Mouse (Mus musculus) hindbrain, embryonic 16.5 days (tissue): Measurements from ENCODE around the gene Nsg1. TPM values are rescaled to one million over a fixed set of nuclear protein-coding genes. Genes with fewer than 3 reads are reported as not detected.

Experiments
- ATAC-seq: fragments of 200-750 bp; cut with Nextera tagmentation; 2 replicates; pipeline ENCODE4 v1.8.0; 2017; ENCODE audit warnings: moderate TSS enrichment, moderate library complexity
- H3K27ac ChIP-seq: fragments of 300-500 bp; sonication (generic); 2 replicates; pipeline ENCODE4 v1.5.1; 2014; ENCODE audit warnings: low read depth, mild to moderate bottlenecking, control low read depth, low read length, moderate library complexity
- H3K27me3 ChIP-seq: fragments of 300-500 bp; sonication (generic); replicated peaks from 2 replicates; pipeline ENCODE4 v1.6.1; 2014; ENCODE audit warnings: low read length; ENCODE audit not compliant: control insufficient read depth, insufficient read depth
- H3K36me3 ChIP-seq: fragments of 300-500 bp; sonication (generic); 2 replicates; pipeline ENCODE4 v1.6.1; 2014; ENCODE audit warnings: mild to moderate bottlenecking, low read length, moderate library complexity, mixed read lengths; ENCODE audit not compliant: control insufficient read depth, insufficient read depth
- H3K4me1 ChIP-seq: fragments of 300-500 bp; sonication (generic); 2 replicates; pipeline ENCODE4 v1.6.1; 2014; ENCODE audit warnings: low read depth, low read length; ENCODE audit not compliant: control insufficient read depth, insufficient read depth
- H3K4me2 ChIP-seq: fragments of 300-500 bp; sonication (generic); 2 replicates; pipeline ENCODE4 v1.6.1; 2014; ENCODE audit warnings: mild to moderate bottlenecking, low read length, control low read depth, moderate library complexity
- H3K4me3 ChIP-seq: fragments of 300-500 bp; sonication (generic); 2 replicates; pipeline ENCODE4 v1.5.1; 2014; ENCODE audit warnings: mild to moderate bottlenecking, low read length, control low read depth, moderate library complexity
- H3K9ac ChIP-seq: fragments of 300-500 bp; sonication (generic); 2 replicates; pipeline ENCODE4 v1.6.1; 2014; ENCODE audit warnings: low read depth, mild to moderate bottlenecking, control low read depth, low read length, moderate library complexity
- H3K9me3 ChIP-seq: fragments of 300-500 bp; sonication (generic); 2 replicates; pipeline ENCODE4 v1.6.1; 2014; ENCODE audit warnings: mild to moderate bottlenecking, low read length, moderate library complexity; ENCODE audit not compliant: control insufficient read depth
- WGBS: fragments of 180-500 bp; shearing (Covaris S2); extraction: QIAGEN DNeasy Blood & Tissue Kit; methylation state at CpG from one replicate; pipeline ENCODE4 v1.1.7; 2014; 5-methylcytosine and 5-hydroxymethylcytosine counted together
- polyA plus RNA-seq: library from polyadenylated mRNA; unstranded; fragments of >200 nt; fragmentation: Nextera tagmentation; extraction: Ambion mirVana; gene quantifications from 2 replicates; pipeline ENCODE4 v1.2.1, GENCODE M21; 2015

Gene Nsg1
- polyA plus RNA-seq, 1 experiment from 2014 or later = 1,654 TPM

DNA sequence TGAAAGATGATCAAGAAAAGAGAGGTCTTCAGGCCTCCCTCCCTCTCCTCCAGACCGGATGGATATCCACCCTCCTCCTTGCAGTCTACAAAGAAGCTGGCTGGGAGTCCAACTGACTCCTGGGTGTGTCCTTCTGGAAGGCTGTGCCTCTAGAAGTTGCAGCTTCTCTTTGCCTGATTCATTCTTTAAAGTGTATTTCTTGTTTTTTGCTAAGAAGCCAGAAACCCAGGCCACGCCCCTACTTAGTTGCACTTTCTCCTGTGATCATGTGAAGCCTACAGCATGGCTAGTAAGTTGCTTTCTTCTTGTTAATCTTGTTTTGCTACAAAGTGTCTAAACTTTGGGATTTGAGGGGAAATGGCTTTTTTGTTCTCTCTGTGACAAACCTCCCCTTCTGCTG, 27.3 kb upstream of the Nsg1 start:
- Histone ChIP-seq H3K9ac (no peak overlapping the region), H3K36me3 (no peaks in the 10 kb centered on the region), H3K4me1 (no peaks in the 10 kb centered on the region), H3K4me3 (no peak overlapping the region), H3K27me3 (no peaks in the 10 kb centered on the region), H3K27ac (no peak overlapping the region), H3K4me2 (no peak overlapping the region), H3K9me3 (no peaks in the 10 kb centered on the region)
- no peak for ATAC-seq
- 95% methylated on average over 2 of the region's 2 CpGs for WGBS

DNA sequence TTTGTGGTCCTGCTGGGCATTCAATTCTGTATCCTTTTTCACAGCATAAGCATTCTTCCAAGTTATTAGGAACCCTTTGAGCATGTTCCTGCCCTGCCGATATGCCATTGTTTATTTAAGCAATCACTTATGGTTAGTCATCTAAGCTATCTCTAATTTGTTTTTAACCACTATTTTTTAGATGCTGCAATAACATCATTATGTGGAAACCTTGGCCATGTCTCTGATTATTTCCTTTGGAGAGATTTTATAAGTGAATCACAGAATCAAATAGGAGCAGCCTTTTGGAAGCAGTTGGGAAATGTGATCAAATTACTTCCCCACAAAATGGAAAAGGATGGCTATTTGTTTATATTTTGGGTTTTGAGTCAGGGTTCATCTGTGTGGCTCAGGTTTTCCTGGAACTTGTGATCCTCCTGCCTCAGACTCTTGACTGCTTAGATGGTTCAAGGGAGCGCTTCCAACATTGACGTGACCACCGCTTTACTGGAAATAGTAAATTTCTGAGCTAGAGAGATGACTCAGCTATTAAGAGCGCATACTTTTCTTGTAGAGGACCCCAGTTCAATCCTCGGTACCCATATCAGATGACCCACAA, 25.1 kb upstream of the Nsg1 start:
- H3K36me3 ChIP-seq = no peaks in the 10 kb centered on the region
- H3K4me3 ChIP-seq = no peak overlapping the region
- H3K4me1 ChIP-seq = no peaks in the 10 kb centered on the region
- H3K9ac ChIP-seq = no peak overlapping the region
- no peak overlapping the region for H3K27ac ChIP-seq
- H3K4me2 ChIP-seq = no peak overlapping the region
- WGBS = 87% methylated on average over 6 of the region's 6 CpGs
- no peak for ATAC-seq
- no peaks in the 10 kb centered on the region for H3K27me3 ChIP-seq
- H3K9me3 ChIP-seq = no peaks in the 10 kb centered on the region

DNA sequence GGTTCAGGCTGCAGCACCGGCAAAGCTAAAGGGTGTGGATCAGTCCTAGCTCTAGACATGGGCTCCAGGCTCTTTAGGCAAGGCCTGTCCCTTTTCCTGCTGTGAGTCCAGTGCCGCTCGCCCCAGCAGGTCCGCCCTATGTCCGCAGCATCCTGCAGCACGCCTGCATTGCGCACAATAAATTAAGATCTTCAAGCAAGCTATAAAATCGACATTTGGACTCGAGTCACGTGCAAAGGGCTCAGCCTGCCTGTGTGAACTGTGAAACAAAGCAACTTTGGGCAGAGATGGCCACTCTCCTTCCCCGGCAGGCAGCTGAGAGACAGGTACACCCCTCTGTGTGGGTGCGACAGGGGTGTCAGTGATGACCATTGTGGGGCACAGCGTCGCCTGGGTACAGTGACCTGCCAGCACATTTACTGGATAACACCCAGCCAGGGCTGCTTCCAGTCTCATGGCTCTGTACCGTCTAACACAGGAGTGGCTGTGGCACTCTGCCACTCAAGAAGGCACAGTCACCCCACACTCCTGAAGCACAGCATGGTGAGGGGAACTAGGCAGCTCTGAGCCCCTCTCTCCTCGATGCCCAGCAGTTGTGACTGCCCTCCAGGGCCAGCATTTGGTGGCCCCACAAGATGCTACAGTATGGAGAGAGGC, 14.7 kb upstream of the Nsg1 start:
- ATAC-seq = no peak
- Histone ChIP-seq H3K27me3 (no peaks in the 10 kb centered on the region), H3K4me2 (no peak overlapping the region), H3K27ac (no peak overlapping the region), H3K9me3 (no peaks in the 10 kb centered on the region; the same call in 1 of the 2 replicates), H3K36me3 (no peaks in the 10 kb centered on the region), H3K4me3 (no peak overlapping the region), H3K9ac (no peak overlapping the region), H3K4me1 (no peaks in the 10 kb centered on the region)
- WGBS = 79% methylated on average over 16 of the region's 16 CpGs

DNA sequence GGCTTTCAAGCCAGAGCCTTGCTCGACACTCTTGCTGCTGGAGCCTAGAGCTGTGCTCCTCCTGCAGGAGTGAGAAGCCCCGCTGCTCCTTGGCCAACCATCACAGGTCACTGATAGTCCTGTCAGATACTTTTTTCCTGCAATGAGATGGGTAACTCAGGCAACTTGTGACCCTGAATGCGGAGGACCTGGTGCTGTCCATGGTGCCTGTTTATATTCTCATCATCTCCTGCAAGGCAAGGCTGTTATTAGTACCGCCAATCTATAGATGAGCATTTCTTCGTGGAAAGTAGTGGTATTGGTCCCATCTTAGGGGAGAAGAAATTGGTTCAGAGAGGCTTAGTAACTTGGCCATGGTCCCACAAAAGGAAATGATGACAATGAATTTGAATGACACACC, 14.1 kb upstream of the Nsg1 start:
- no peaks in the 10 kb centered on the region; the same call in 1 of the 2 replicates for H3K9me3 ChIP-seq
- no peaks in the 10 kb centered on the region for H3K27me3 ChIP-seq
- H3K4me3 ChIP-seq = no peak overlapping the region
- no peak overlapping the region for H3K9ac ChIP-seq
- no peaks in the 10 kb centered on the region for H3K4me1 ChIP-seq
- 66% methylated on average over 5 of the region's 5 CpGs for WGBS
- H3K27ac ChIP-seq = no peak overlapping the region
- no peak for ATAC-seq
- H3K4me2 ChIP-seq = no peak overlapping the region
- no peaks in the 10 kb centered on the region for H3K36me3 ChIP-seq

DNA sequence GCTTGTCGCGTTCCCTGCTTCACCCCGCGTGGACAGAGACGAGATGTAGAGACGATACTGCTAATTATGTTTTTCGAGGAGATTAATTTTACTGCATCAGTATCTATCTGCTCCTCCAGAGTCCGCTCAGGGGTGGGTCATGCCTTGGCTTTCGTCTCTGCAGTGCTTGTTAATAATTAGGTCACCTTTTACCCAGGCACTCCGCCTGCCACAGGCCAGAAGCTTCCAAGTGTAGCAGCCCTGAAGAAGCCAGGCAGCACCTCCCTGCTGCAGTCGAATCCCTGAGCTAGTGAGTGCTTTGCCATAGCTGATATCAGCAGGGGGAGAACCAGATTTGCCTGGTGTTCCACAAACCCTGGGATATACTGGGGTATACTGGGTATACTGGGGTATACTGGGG, 8.8 kb upstream of the Nsg1 start:
- no peak overlapping the region for H3K27ac ChIP-seq
- peak overlapping the region; percentile 35; the same call in 1 of the 2 replicates for H3K9ac ChIP-seq
- no peaks in the 10 kb centered on the region for H3K4me1 ChIP-seq
- H3K27me3 ChIP-seq = no peaks in the 10 kb centered on the region
- H3K36me3 ChIP-seq = no peaks in the 10 kb centered on the region
- H3K4me2 ChIP-seq = no peak overlapping the region
- H3K4me3 ChIP-seq = no peak overlapping the region
- peak; percentile 40; the same call in 1 of the 2 replicates for ATAC-seq
- no peaks in the 10 kb centered on the region; the same call in 1 of the 2 replicates for H3K9me3 ChIP-seq
- WGBS = 68% methylated on average over 11 of the region's 11 CpGs

DNA sequence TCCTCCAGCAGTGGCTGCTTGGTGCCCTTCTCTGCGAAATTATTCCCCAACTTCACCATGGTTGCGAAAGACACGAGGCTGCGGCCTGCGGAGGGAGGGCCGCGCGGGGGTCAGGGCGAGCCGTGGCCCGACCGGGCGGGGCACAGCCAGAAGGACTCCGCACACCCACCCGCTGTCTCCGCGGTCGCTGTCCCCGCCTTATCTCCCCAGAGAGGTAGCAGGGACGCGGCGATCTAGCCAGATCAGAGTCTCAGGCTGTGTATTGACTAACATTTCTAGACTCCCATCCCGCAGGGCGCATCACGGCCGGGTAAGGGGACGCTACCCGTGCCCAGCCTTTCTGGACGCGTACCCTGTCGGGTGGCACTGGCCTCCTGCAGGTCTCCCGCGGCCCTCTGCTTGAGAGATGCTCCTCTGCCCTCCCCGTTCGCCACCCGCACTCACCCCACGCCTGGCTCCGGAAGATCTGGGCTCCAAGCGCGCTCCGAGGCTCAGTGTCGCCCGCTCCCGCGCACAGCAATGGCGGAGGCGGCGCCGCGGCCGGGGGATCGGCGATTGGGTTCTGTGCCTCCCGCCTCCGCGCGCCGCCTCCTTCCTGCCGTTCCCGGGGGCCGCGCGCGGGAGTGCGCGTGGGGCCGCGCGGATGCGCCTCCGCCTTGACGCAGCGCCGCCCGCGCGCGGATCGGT, 617 bp downstream of the Nsg1 start:
- WGBS = 0% methylated on average over 53 of the region's 79 CpGs
- peak overlapping the region; percentile 98 for H3K27ac ChIP-seq
- peak; percentile 83 for ATAC-seq
- peak overlapping the region; percentile 63 for H3K4me2 ChIP-seq
- H3K36me3 ChIP-seq = peaks cover 20% of the 10 kb centered on the region
- H3K4me1 ChIP-seq = peaks cover 37% of the 10 kb centered on the region
- H3K9ac ChIP-seq = peak overlapping the region; percentile 98
- H3K4me3 ChIP-seq = peak overlapping the region; percentile 85
- H3K27me3 ChIP-seq = no peaks in the 10 kb centered on the region
- no peaks in the 10 kb centered on the region for H3K9me3 ChIP-seq

DNA sequence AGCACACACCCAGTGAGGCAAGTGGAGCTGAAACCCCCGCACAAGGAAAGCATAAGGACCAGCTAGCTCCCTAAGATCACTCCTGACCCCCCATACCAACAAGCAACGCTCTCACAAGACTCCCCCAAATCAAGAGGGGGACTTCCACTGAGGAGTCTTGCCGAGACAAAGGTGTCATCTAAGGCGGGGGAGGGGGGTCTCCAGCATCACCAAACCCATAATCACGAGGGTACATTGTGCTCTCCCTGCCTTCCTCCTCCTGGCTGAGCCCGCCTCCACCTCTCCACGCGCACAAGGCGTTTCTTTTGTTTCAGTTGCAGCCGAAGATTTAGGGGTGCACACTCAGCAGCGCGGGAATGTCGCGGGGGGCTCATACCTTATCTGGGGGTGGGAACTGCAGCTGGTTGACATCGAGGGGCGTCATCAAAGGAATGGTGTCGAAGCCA, 1.2 kb downstream of the Nsg1 start:
- peak overlapping the region; percentile 98 for H3K9ac ChIP-seq
- H3K4me2 ChIP-seq = peak overlapping the region; percentile 63
- peak overlapping the region; percentile 85 for H3K4me3 ChIP-seq
- peaks cover 20% of the 10 kb centered on the region for H3K36me3 ChIP-seq
- 1% methylated on average over 17 of the region's 17 CpGs for WGBS
- H3K27me3 ChIP-seq = no peaks in the 10 kb centered on the region
- no peaks in the 10 kb centered on the region for H3K9me3 ChIP-seq
- peaks cover 42% of the 10 kb centered on the region for H3K4me1 ChIP-seq
- H3K27ac ChIP-seq = peak overlapping the region; percentile 98
- peak; percentile 49 for ATAC-seq

DNA sequence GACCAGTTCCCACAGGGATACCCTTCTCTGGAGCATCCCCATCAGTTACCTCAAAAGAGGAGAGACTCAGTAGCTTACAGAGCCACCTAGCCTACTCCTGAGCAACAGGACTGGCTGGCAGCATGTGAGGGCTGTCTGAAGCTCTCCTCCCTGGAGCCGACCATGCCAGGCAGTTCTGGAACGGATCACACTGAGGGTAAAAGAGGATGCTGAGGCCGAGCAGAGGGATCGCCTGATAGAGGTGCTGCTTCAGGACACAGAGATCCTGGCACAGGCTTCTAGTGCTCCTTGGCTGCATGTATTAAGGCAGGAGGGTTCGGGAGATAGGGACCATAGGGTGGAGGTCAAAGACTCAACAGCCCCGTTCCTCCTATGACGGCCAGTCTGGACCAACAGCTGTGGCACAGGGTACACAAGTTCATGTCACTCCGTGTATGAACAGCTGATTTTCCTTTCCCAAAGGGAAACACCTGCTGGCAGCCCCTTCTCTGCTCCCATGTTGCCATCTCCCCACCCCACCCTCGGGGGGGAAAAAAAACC, 2.2 kb downstream of the Nsg1 start:
- Histone ChIP-seq H3K36me3 (peaks cover 20% of the 10 kb centered on the region), H3K9me3 (no peaks in the 10 kb centered on the region), H3K9ac (peak overlapping the region; percentile 98), H3K27me3 (no peaks in the 10 kb centered on the region), H3K4me1 (peaks cover 52% of the 10 kb centered on the region), H3K4me2 (peak overlapping the region; percentile 63), H3K4me3 (peak overlapping the region; percentile 85), H3K27ac (peak overlapping the region; percentile 98)
- WGBS = 34% methylated on average over 9 of the region's 9 CpGs
- ATAC-seq = no peak

DNA sequence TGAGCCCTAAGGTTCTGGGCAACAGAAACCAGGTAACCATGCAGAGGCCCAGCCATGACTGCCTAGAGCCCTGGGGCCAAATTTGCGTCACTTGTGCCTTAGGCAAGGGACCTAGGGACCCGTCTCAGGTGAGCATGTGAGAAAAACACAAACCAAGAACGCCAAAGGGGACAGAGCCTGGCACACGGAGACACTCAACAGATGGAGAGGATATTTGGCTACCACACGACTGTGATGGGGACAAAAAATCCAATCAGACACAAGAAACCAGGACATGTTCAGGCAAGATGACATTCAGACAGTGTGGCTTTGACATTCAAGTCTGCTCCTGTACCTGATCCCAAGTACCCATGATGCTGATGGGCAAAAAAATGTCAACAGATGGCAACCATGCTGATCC, 6.1 kb downstream of the Nsg1 start:
- H3K4me2 ChIP-seq = peak overlapping the region; percentile 38
- no peak overlapping the region for H3K9ac ChIP-seq
- no peak overlapping the region for H3K27ac ChIP-seq
- peaks cover 33% of the 10 kb centered on the region for H3K36me3 ChIP-seq
- peaks cover 68% of the 10 kb centered on the region for H3K4me1 ChIP-seq
- no peaks in the 10 kb centered on the region for H3K9me3 ChIP-seq
- WGBS = 63% methylated on average over 5 of the region's 5 CpGs
- 0 out of 2 replicates have a peak overlapping the region, but pooled peaks have one; percentile 7 for H3K4me3 ChIP-seq
- ATAC-seq = no peak
- H3K27me3 ChIP-seq = no peaks in the 10 kb centered on the region
